Mouse (Mus musculus): ENCODE results near the gene Kat14. TPM values are rescaled to one million over a fixed set of nuclear protein-coding genes. Genes with fewer than 3 reads are reported as not detected.

The Kat14 gene
- total RNA-seq, 2 experiments from 2014 or later: 38.0 to 39.6 TPM

- DNase-seq (ENCODE audit: low spot score in 2 of 2): no peak
Measured at GRCm38 (mm10) chr2:144381293-144381692, 12.5 kb downstream of the Kat14 start.

- DNase-seq (ENCODE audit: low spot score in 2 of 2): no peak
Measured at GRCm38 (mm10) chr2:144381741-144382140, 13.0 kb downstream of the Kat14 start.

GRCm38 (mm10) chr2:144382624-144383138 is 13.9 kb downstream of the Kat14 start:
- DNase-seq (ENCODE audit: low spot score in 2 of 2): no peak

- no peak for DNase-seq (ENCODE audit: low spot score in 2 of 2)
Measured at GRCm38 (mm10) chr2:144386296-144386695, 17.5 kb downstream of the Kat14 start.

GRCm38 (mm10) chr2:144388416-144388815 is 19.6 kb downstream of the Kat14 start:
- DNase-seq (ENCODE audit: low spot score in 2 of 2): no peak

- DNase-seq (ENCODE audit: low spot score in 2 of 2): no peak
Measured at GRCm38 (mm10) chr2:144399531-144399930, 30.7 kb downstream of the Kat14 start.

- no peak for DNase-seq (ENCODE audit: low spot score in 2 of 2)
Measured at GRCm38 (mm10) chr2:144400659-144401058, 31.9 kb downstream of the Kat14 start.

GRCm38 (mm10) chr2:144409037-144409436 is 40.3 kb downstream of the Kat14 start:
- DNase-seq (ENCODE audit: low spot score in 2 of 2): no peak

GRCm38 (mm10) chr2:144410603-144411002 is 41.8 kb downstream of the Kat14 start:
- peak; percentile 55 to 58 for DNase-seq (ENCODE audit: low spot score in 2 of 2)

- DNase-seq (ENCODE audit: low spot score in 2 of 2): peak; percentile 56 to 58
Measured at GRCm38 (mm10) chr2:144414646-144415045, 45.9 kb downstream of the Kat14 start.

- DNase-seq (ENCODE audit: low spot score in 2 of 2): no peak
Measured at GRCm38 (mm10) chr2:144416859-144417258, 48.1 kb downstream of the Kat14 start.

- DNase-seq (ENCODE audit: low spot score in 2 of 2): no peak
Measured at GRCm38 (mm10) chr2:144418062-144418461, 49.3 kb downstream of the Kat14 start.

GRCm38 (mm10) chr2:144422094-144422675 is 53.4 kb downstream of the Kat14 start:
- no peak for DNase-seq (ENCODE audit: low spot score in 2 of 2)

GRCm38 (mm10) chr2:144425761-144426160 is 57.0 kb downstream of the Kat14 start:
- DNase-seq (ENCODE audit: low spot score in 2 of 2): no peak

GRCm38 (mm10) chr2:144427852-144428251 is 59.1 kb downstream of the Kat14 start:
- no peak for DNase-seq (ENCODE audit: low spot score in 2 of 2)

GRCm38 (mm10) chr2:144428659-144429058 is 59.9 kb downstream of the Kat14 start:
- no peak for DNase-seq (ENCODE audit: low spot score in 2 of 2)

- no peak for DNase-seq (ENCODE audit: low spot score in 2 of 2)
Measured at GRCm38 (mm10) chr2:144429171-144429570, 60.4 kb downstream of the Kat14 start.

GRCm38 (mm10) chr2:144431286-144431825 is 62.6 kb downstream of the Kat14 start:
- no peak for DNase-seq (ENCODE audit: low spot score in 2 of 2)

- peak; percentile 32 to 34 for DNase-seq (ENCODE audit: low spot score in 2 of 2)
Measured at GRCm38 (mm10) chr2:144435679-144436078, 66.9 kb downstream of the Kat14 start.

- no peak for DNase-seq (ENCODE audit: low spot score in 2 of 2)
Measured at GRCm38 (mm10) chr2:144438424-144438823, 69.6 kb downstream of the Kat14 start.

GRCm38 (mm10) chr2:144439191-144439700 is 70.5 kb downstream of the Kat14 start:
- no peak for DNase-seq (ENCODE audit: low spot score in 2 of 2)

GRCm38 (mm10) chr2:144441386-144441915 is 72.7 kb downstream of the Kat14 start:
- peak; percentile 63 to 67 for DNase-seq (ENCODE audit: low spot score in 2 of 2)

Measured in left cerebral cortex, adult 18-20 months (tissue).